Mouse (Mus musculus) intestine, postnatal 0 days (tissue): ENCODE data around the gene Zfp704. TPM values are rescaled to one million over a fixed set of nuclear protein-coding genes. Genes with fewer than 3 reads are reported as not detected.

ENCODE experiments used
- ATAC-seq: fragments of 200-750 bp; cut with Nextera tagmentation; 2 replicates; pipeline ENCODE4 v1.8.0; 2017; ENCODE audit warnings: mild to moderate bottlenecking, moderate TSS enrichment, moderate library complexity
- H3K27ac ChIP-seq: fragments of 300-500 bp; sonication (generic); 2 replicates; pipeline ENCODE4 v1.5.1; 2014; ENCODE audit warnings: mild to moderate bottlenecking, low read depth, low read length, moderate library complexity
- H3K27me3 ChIP-seq: fragments of 300-500 bp; sonication (generic); replicated peaks from 2 replicates; pipeline ENCODE4 v1.6.1; 2014; ENCODE audit warnings: low read length, mixed read lengths; ENCODE audit not compliant: control insufficient read depth, insufficient read depth
- H3K36me3 ChIP-seq: fragments of 300-500 bp; sonication (generic); 2 replicates; pipeline ENCODE4 v1.6.1; 2014; ENCODE audit warnings: mild to moderate bottlenecking, moderate library complexity; ENCODE audit not compliant: control insufficient read depth, insufficient read depth
- H3K4me1 ChIP-seq: fragments of 300-500 bp; sonication (generic); replicated peaks from 2 replicates; pipeline ENCODE4 v1.6.1; 2014; ENCODE audit warnings: antibody characterized with exemption, low read length, mixed read lengths; ENCODE audit not compliant: control insufficient read depth, insufficient read depth
- H3K4me2 ChIP-seq: fragments of 300-500 bp; sonication (generic); replicated peaks from 2 replicates; pipeline ENCODE4 v1.6.1; 2014; ENCODE audit warnings: low read depth, mild to moderate bottlenecking, moderate library complexity
- H3K4me3 ChIP-seq: fragments of 300-500 bp; sonication (generic); 2 replicates; pipeline ENCODE4 v1.5.1; 2014; ENCODE audit warnings: low read depth, low read length
- H3K9ac ChIP-seq: fragments of 300-500 bp; sonication (generic); 2 replicates; pipeline ENCODE4 v1.6.1; 2014; ENCODE audit warnings: mild to moderate bottlenecking, low read depth, low read length
- H3K9me3 ChIP-seq: fragments of 300-500 bp; sonication (generic); 2 replicates; pipeline ENCODE4 v1.6.1; 2016; ENCODE audit warnings: mixed run types; ENCODE audit not compliant: control insufficient read depth
- CTCF ChIP-seq: sonication (generic); IDR thresholded peaks from 2 replicates; pipeline ENCODE4 v1.5.1; 2016; ENCODE audit warnings: low read depth, mild to moderate bottlenecking, control low read depth, antibody characterized with exemption, moderate library complexity
- WGBS: fragments of 180-500 bp; shearing (Covaris S2); extraction: QIAGEN DNeasy Blood & Tissue Kit; methylation state at CpG from one replicate; pipeline ENCODE4 v1.1.7; 2014; 5-methylcytosine and 5-hydroxymethylcytosine counted together
- polyA plus RNA-seq: library from polyadenylated mRNA; unstranded; fragments of >200 nt; fragmentation: Nextera tagmentation; extraction: Ambion mirVana; gene quantifications from 2 replicates; pipeline ENCODE4 v1.2.1, GENCODE M21; 2015

Zfp704 gene
- polyA plus RNA-seq, 1 experiment from 2014 or later = 2.8 TPM

GRCm38 (mm10) chr3:9427826-9428225, 182.1 kb downstream of the Zfp704 start:
- H3K27me3 ChIP-seq = no peaks in the 10 kb centered on the region
- H3K4me2 ChIP-seq = no peak overlapping the region
- no peaks in the 10 kb centered on the region for H3K36me3 ChIP-seq
- no peak overlapping the region for H3K4me3 ChIP-seq
- H3K9ac ChIP-seq = no peak overlapping the region
- 92% methylated on average over 4 of the region's 4 CpGs for WGBS
- H3K4me1 ChIP-seq = no peaks in the 10 kb centered on the region
- ATAC-seq = no peak
- TF ChIP-seq CTCF = no peak
- H3K9me3 ChIP-seq = no peaks in the 10 kb centered on the region
- no peak overlapping the region for H3K27ac ChIP-seq

- Histone ChIP-seq H3K27me3 (no peaks in the 10 kb centered on the region), H3K4me2 (no peak overlapping the region), H3K9ac (no peak overlapping the region), H3K36me3 (no peaks in the 10 kb centered on the region), H3K4me3 (no peak overlapping the region), H3K9me3 (no peaks in the 10 kb centered on the region), H3K27ac (no peak overlapping the region), H3K4me1 (no peaks in the 10 kb centered on the region)
- ATAC-seq = no peak
- WGBS = 91% methylated on average over 5 of the region's 5 CpGs
- TF ChIP-seq CTCF = no peak
Measured at GRCm38 (mm10) chr3:9425661-9426060, 184.2 kb downstream of the Zfp704 start.

GRCm38 (mm10) chr3:9424637-9425036, 185.2 kb downstream of the Zfp704 start:
- no peak overlapping the region for H3K9ac ChIP-seq
- ATAC-seq = no peak
- H3K9me3 ChIP-seq = no peaks in the 10 kb centered on the region
- H3K27me3 ChIP-seq = no peaks in the 10 kb centered on the region
- H3K27ac ChIP-seq = no peak overlapping the region
- WGBS = 91% methylated on average over 6 of the region's 6 CpGs
- no peak for TF ChIP-seq CTCF
- H3K4me3 ChIP-seq = no peak overlapping the region
- H3K4me2 ChIP-seq = no peak overlapping the region
- no peaks in the 10 kb centered on the region for H3K36me3 ChIP-seq
- no peaks in the 10 kb centered on the region for H3K4me1 ChIP-seq

GRCm38 (mm10) chr3:9423669-9424068, 186.2 kb downstream of the Zfp704 start:
- no peak overlapping the region for H3K4me2 ChIP-seq

GRCm38 (mm10) chr3:9408896-9409295, 201.0 kb downstream of the Zfp704 start:
- H3K4me2 ChIP-seq = no peak overlapping the region
- H3K4me3 ChIP-seq = no peak overlapping the region
- no peaks in the 10 kb centered on the region for H3K36me3 ChIP-seq
- H3K27ac ChIP-seq = no peak overlapping the region
- no peaks in the 10 kb centered on the region for H3K27me3 ChIP-seq
- TF ChIP-seq CTCF = no peak
- WGBS = 93% methylated on average over 4 of the region's 4 CpGs
- H3K9me3 ChIP-seq = no peaks in the 10 kb centered on the region
- no peaks in the 10 kb centered on the region for H3K4me1 ChIP-seq
- ATAC-seq = no peak
- H3K9ac ChIP-seq = no peak overlapping the region

More at GRCm38 (mm10) chr3:9423669-9424068, 186.2 kb downstream of the Zfp704 start:
- H3K9me3 ChIP-seq = no peaks in the 10 kb centered on the region
- WGBS = 92% methylated on average over 6 of the region's 6 CpGs
- H3K4me3 ChIP-seq = no peak overlapping the region
- H3K9ac ChIP-seq = no peak overlapping the region
- H3K4me1 ChIP-seq = no peaks in the 10 kb centered on the region
- H3K36me3 ChIP-seq = no peaks in the 10 kb centered on the region
- ATAC-seq = no peak
- H3K27ac ChIP-seq = no peak overlapping the region
- TF ChIP-seq CTCF = no peak
- no peaks in the 10 kb centered on the region for H3K27me3 ChIP-seq

GRCm38 (mm10) chr3:9407801-9408200, 202.1 kb downstream of the Zfp704 start:
- ATAC-seq = no peak
- Histone ChIP-seq H3K27me3 (no peaks in the 10 kb centered on the region), H3K4me2 (no peak overlapping the region), H3K9me3 (no peaks in the 10 kb centered on the region), H3K9ac (no peak overlapping the region), H3K27ac (no peak overlapping the region), H3K4me1 (no peaks in the 10 kb centered on the region), H3K4me3 (no peak overlapping the region), H3K36me3 (no peaks in the 10 kb centered on the region)
- WGBS = 72% methylated on average over 10 of the region's 10 CpGs
- no peak for TF ChIP-seq CTCF

- Histone ChIP-seq H3K27ac (no peak overlapping the region), H3K27me3 (no peaks in the 10 kb centered on the region), H3K9ac (no peak overlapping the region), H3K9me3 (no peaks in the 10 kb centered on the region), H3K36me3 (no peaks in the 10 kb centered on the region), H3K4me2 (no peak overlapping the region), H3K4me1 (no peaks in the 10 kb centered on the region), H3K4me3 (no peak overlapping the region)
- TF ChIP-seq CTCF = no peak
- no peak for ATAC-seq
- WGBS = 45% methylated on average over 9 of the region's 9 CpGs
Measured at GRCm38 (mm10) chr3:9407119-9407546, 202.8 kb downstream of the Zfp704 start.
